Mouse (Mus musculus): Measurements from ENCODE around the gene Psmd2. TPM values are rescaled to one million over a fixed set of nuclear protein-coding genes. Genes with fewer than 3 reads are reported as not detected.

Gene Psmd2
- polyA plus RNA-seq, 1 experiment from 2014 or later, result 388 TPM

DNA sequence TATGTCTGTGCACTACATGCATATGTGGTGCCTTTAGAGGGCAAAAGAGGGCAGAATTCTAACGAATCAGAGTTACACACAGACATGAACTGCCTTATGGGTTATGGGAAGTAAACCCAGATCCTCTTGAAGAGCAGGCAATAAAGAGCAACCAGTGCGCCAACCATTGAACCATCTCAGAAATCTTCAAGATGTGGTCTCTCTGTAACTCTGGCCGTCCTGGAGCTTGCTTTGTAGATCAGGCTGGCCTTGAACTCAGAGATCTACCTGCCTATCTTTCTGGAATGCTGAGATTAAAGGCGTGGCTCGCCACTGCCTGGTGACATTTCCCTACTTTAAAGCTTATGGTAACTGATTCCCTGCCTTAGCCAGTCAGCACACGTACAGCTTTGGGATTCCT lies 20.4 kb downstream of the Psmd2 start:
- Histone ChIP-seq H3K4me1 (peaks cover 29% of the 10 kb centered on the region), H3K4me2 (replicated peaks) (peak overlapping the region; percentile 59), H3K9me3 (no peaks in the 10 kb centered on the region), H3K27ac (replicated peaks) (no peak overlapping the region), H3K9ac (replicated peaks) (peak overlapping the region; percentile 80; the same call in 1 of the 2 replicates), H3K4me3 (peak overlapping the region; percentile 87), H3K36me3 (peaks cover 16% of the 10 kb centered on the region), H3K27me3 (no peaks in the 10 kb centered on the region)
- 21% methylated on average over 6 of the region's 6 CpGs for WGBS
- ATAC-seq (replicated peaks), result no peak

DNA sequence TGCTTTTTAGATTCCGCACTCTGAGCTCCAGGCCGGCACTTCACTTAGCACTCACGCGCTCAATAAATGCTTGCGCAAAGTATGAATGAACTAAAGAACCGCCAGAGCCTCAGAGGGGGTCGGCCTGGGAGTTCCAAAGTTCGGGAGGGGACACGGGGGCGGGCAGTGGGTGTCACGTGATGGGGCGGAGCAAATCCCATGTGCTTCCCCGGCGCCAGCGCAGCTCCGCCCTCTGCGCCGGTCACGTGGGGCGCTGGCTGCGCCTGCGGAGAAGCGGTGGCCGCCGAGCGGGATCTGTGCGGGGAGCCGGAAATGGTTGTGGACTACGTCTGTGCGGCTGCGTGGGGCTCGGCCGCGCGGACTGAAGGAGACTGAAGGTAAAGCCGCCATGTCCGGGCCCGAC lies 21.0 kb downstream of the Psmd2 start:
- ATAC-seq (replicated peaks), result peak; percentile 97

GRCm38 (mm10) chr16:20672965-20673705 lies 21.7 kb downstream of the Psmd2 start:
- under 1% methylated on average over 48 of the region's 78 CpGs for WGBS
- Histone ChIP-seq H3K9me3 (no peaks in the 10 kb centered on the region), H3K4me1 (peaks cover 29% of the 10 kb centered on the region), H3K36me3 (peaks cover 28% of the 10 kb centered on the region), H3K9ac (replicated peaks) (peak overlapping the region; percentile 80), H3K4me2 (replicated peaks) (peak overlapping the region; percentile 59), H3K27ac (replicated peaks) (peak overlapping the region; percentile 89), H3K4me3 (peak overlapping the region; percentile 87), H3K27me3 (no peaks in the 10 kb centered on the region)
- ATAC-seq (replicated peaks), result peak; percentile 4; the same call in 1 of the 2 replicates

More for the DNA sequence above, 21.0 kb downstream of the Psmd2 start:
- under 1% methylated on average over 30 of the region's 38 CpGs for WGBS
- peak overlapping the region; percentile 89 for H3K27ac ChIP-seq (replicated peaks)
- peak overlapping the region; percentile 59 for H3K4me2 ChIP-seq (replicated peaks)
- H3K27me3 ChIP-seq, result no peaks in the 10 kb centered on the region
- H3K9ac ChIP-seq (replicated peaks), result peak overlapping the region; percentile 80
- peaks cover 29% of the 10 kb centered on the region for H3K4me1 ChIP-seq
- no peaks in the 10 kb centered on the region for H3K9me3 ChIP-seq
- H3K36me3 ChIP-seq, result peaks cover 22% of the 10 kb centered on the region
- H3K4me3 ChIP-seq, result peak overlapping the region; percentile 87

DNA sequence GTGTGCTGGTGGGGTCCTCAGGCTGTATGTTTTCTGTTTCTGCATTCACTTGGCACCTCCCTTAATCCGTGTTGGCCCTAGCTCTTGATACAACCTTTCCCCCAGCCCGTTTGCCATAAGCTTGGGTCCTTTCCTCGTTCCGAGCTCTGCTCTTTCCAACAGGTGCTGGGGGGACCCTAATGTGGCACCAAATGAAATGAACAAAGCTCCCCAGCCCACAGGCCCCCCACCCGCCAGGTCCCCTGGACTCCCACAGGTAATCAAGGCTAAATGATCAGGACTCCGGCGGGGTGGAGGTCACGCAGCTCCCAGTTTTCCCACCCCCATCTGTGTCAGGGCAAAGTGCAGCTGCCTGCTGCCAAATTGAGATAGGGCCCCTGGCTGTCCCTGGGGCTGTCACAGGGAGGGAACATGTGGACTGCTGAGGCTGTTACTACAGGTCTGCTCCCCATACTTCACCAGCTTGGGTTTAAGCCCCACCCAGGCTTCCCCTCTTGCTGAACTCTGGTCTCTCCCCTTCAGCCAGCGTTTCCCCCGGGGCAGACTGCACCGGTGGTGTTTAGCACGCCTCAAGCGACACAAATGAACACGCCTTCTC lies 22.4 kb downstream of the Psmd2 start:
- Histone ChIP-seq H3K36me3 (peaks cover 35% of the 10 kb centered on the region), H3K9me3 (no peaks in the 10 kb centered on the region), H3K27me3 (no peaks in the 10 kb centered on the region), H3K4me3 (peak overlapping the region; percentile 87), H3K27ac (replicated peaks) (peak overlapping the region; percentile 89; the same call in 1 of the 2 replicates), H3K9ac (replicated peaks) (peak overlapping the region; percentile 80), H3K4me1 (peaks cover 29% of the 10 kb centered on the region), H3K4me2 (replicated peaks) (peak overlapping the region; percentile 59)
- 9% methylated on average over 14 of the region's 14 CpGs for WGBS
- no peak for ATAC-seq (replicated peaks)

- Histone ChIP-seq H3K27ac (replicated peaks) (no peak overlapping the region), H3K9me3 (no peaks in the 10 kb centered on the region), H3K4me3 (no peak overlapping the region), H3K27me3 (no peaks in the 10 kb centered on the region), H3K9ac (replicated peaks) (no peak overlapping the region), H3K4me2 (replicated peaks) (no peak overlapping the region), H3K36me3 (peaks cover 47% of the 10 kb centered on the region), H3K4me1 (peaks cover 29% of the 10 kb centered on the region)
- no peak for ATAC-seq (replicated peaks)
- WGBS, result 89% methylated on average over 6 of the region's 6 CpGs
Measured at GRCm38 (mm10) chr16:20675213-20675612, 23.8 kb downstream of the Psmd2 start.

GRCm38 (mm10) chr16:20676702-20677101 lies 25.2 kb downstream of the Psmd2 start:
- H3K4me3 ChIP-seq, result no peak overlapping the region
- H3K27ac ChIP-seq (replicated peaks), result no peak overlapping the region
- H3K9me3 ChIP-seq, result no peaks in the 10 kb centered on the region
- peaks cover 27% of the 10 kb centered on the region for H3K4me1 ChIP-seq
- WGBS, result 83% methylated on average over 4 of the region's 4 CpGs
- peaks cover 62% of the 10 kb centered on the region for H3K36me3 ChIP-seq
- H3K27me3 ChIP-seq, result no peaks in the 10 kb centered on the region
- no peak overlapping the region for H3K4me2 ChIP-seq (replicated peaks)
- ATAC-seq (replicated peaks), result no peak
- no peak overlapping the region for H3K9ac ChIP-seq (replicated peaks)

- H3K36me3 ChIP-seq, result peaks cover 69% of the 10 kb centered on the region
Measured at GRCm38 (mm10) chr16:20677380-20677779, 25.9 kb downstream of the Psmd2 start.

GRCm38 (mm10) chr16:20677974-20678675 lies 26.7 kb downstream of the Psmd2 start:
- 68% methylated on average over 10 of the region's 10 CpGs for WGBS
- Histone ChIP-seq H3K36me3 (peaks cover 76% of the 10 kb centered on the region), H3K4me1 (peaks cover 21% of the 10 kb centered on the region), H3K4me2 (replicated peaks) (no peak overlapping the region), H3K9ac (replicated peaks) (no peak overlapping the region), H3K9me3 (no peaks in the 10 kb centered on the region), H3K4me3 (no peak overlapping the region), H3K27me3 (no peaks in the 10 kb centered on the region), H3K27ac (replicated peaks) (no peak overlapping the region)
- no peak for ATAC-seq (replicated peaks)

More at GRCm38 (mm10) chr16:20677380-20677779, 25.9 kb downstream of the Psmd2 start:
- Histone ChIP-seq H3K4me2 (replicated peaks) (no peak overlapping the region), H3K27me3 (no peaks in the 10 kb centered on the region), H3K9me3 (no peaks in the 10 kb centered on the region), H3K9ac (replicated peaks) (no peak overlapping the region), H3K27ac (replicated peaks) (no peak overlapping the region), H3K4me1 (peaks cover 21% of the 10 kb centered on the region), H3K4me3 (no peak overlapping the region)
- 90% methylated on average over 5 of the region's 5 CpGs for WGBS
- ATAC-seq (replicated peaks), result no peak

- H3K27ac ChIP-seq (replicated peaks), result no peak overlapping the region
- H3K4me2 ChIP-seq (replicated peaks), result no peak overlapping the region
- no peak overlapping the region for H3K4me3 ChIP-seq
- H3K4me1 ChIP-seq, result peaks cover 28% of the 10 kb centered on the region
- 91% methylated on average over 3 of the region's 3 CpGs for WGBS
- no peaks in the 10 kb centered on the region for H3K9me3 ChIP-seq
- ATAC-seq (replicated peaks), result no peak
- H3K9ac ChIP-seq (replicated peaks), result no peak overlapping the region
- no peaks in the 10 kb centered on the region for H3K27me3 ChIP-seq
- H3K36me3 ChIP-seq, result peaks cover 56% of the 10 kb centered on the region
Measured at GRCm38 (mm10) chr16:20690774-20691173, 39.3 kb downstream of the Psmd2 start.

GRCm38 (mm10) chr16:20691617-20692016 lies 40.2 kb downstream of the Psmd2 start:
- 71% methylated on average over 1 of the region's 1 CpGs for WGBS
- Histone ChIP-seq H3K4me3 (no peak overlapping the region), H3K27me3 (no peaks in the 10 kb centered on the region), H3K36me3 (peaks cover 48% of the 10 kb centered on the region), H3K27ac (replicated peaks) (peak overlapping the region; percentile 97; the same call in 1 of the 2 replicates), H3K4me2 (replicated peaks) (no peak overlapping the region), H3K9me3 (no peaks in the 10 kb centered on the region), H3K4me1 (peaks cover 36% of the 10 kb centered on the region), H3K9ac (replicated peaks) (no peak overlapping the region)
- ATAC-seq (replicated peaks), result no peak

DNA sequence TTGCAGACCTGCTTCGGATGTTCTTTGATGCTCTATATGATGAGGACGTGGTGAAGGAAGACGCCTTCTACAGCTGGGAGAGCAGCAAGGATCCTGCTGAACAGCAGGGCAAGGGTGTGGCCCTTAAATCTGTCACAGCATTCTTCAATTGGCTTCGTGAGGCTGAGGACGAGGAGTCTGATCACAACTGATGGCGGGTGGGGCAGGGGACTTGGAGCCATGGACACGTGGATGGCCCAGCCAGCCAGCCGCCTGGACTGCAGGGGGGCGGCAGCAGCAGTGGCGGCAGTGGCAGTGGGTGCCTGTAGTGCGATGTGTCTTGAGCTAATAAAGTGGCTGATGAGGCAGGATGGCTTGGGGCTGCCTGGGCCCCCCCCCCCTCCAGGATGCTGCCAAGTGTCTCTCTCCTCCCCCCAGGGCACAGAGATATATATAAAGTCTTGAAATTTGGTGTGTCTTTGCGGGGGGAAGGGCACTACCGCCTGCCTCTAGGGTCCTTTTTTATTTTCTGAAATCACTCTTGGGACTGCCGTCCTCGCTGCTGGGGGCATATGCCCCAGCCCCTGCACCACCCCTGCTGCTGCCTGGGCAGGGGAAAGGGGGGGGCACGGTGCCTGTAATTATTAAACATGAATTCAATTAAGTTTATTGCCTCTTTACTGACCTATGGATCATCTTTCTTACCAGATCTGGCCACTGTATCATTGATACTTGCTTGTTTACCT lies 41.0 kb downstream of the Psmd2 start:
- Histone ChIP-seq H3K9me3 (no peaks in the 10 kb centered on the region), H3K36me3 (peaks cover 40% of the 10 kb centered on the region), H3K4me3 (peak overlapping the region; percentile 74; the same call in 1 of the 2 replicates), H3K4me1 (peaks cover 38% of the 10 kb centered on the region), H3K27me3 (no peaks in the 10 kb centered on the region), H3K27ac (replicated peaks) (peak overlapping the region; percentile 97), H3K4me2 (replicated peaks) (peak overlapping the region; percentile 69; the same call in 1 of the 2 replicates), H3K9ac (replicated peaks) (no peak overlapping the region)
- ATAC-seq (replicated peaks), result no peak
- WGBS, result 43% methylated on average over 15 of the region's 16 CpGs

All from forebrain, embryonic 15.5 days (tissue).